Mouse (Mus musculus) hindbrain, embryonic 13.5 days (tissue): ENCODE results near the gene Mesd. TPM values are rescaled to one million over a fixed set of nuclear protein-coding genes. Genes with fewer than 3 reads are reported as not detected.
A peak's percentile ranks its signal among the peaks of the same experiment; 100 is the strongest.

ENCODE experiments used
- ATAC-seq: fragments of 200-750 bp; cut with Nextera tagmentation; 2 replicates; pipeline ENCODE4 v1.8.0; 2017; ENCODE audit warnings: moderate TSS enrichment; ENCODE audit not compliant: low FRiP score
- H3K27ac ChIP-seq: fragments of 300-500 bp; sonication (generic); 2 replicates; pipeline ENCODE4 v1.5.1; 2015; ENCODE audit warnings: inconsistent platforms, mild to moderate bottlenecking, moderate library complexity
- H3K27me3 ChIP-seq: fragments of 300-500 bp; sonication (generic); 2 replicates; pipeline ENCODE4 v1.6.1; 2015; ENCODE audit warnings: mild to moderate bottlenecking, inconsistent platforms
- H3K36me3 ChIP-seq: fragments of 300-500 bp; sonication (generic); 2 replicates; pipeline ENCODE4 v1.6.1; 2015; ENCODE audit warnings: mild to moderate bottlenecking, inconsistent platforms
- H3K4me1 ChIP-seq: fragments of 300-500 bp; sonication (generic); replicated peaks from 2 replicates; pipeline ENCODE4 v1.6.1; 2015; ENCODE audit warnings: inconsistent platforms
- H3K4me2 ChIP-seq: fragments of 300-500 bp; sonication (generic); 2 replicates; pipeline ENCODE4 v1.6.1; 2015; ENCODE audit warnings: inconsistent platforms, mild to moderate bottlenecking, moderate library complexity
- H3K4me3 ChIP-seq: fragments of 300-500 bp; sonication (generic); 2 replicates; pipeline ENCODE4 v1.5.1; 2015; ENCODE audit warnings: mild to moderate bottlenecking, inconsistent platforms
- H3K9ac ChIP-seq: fragments of 300-500 bp; sonication (generic); 2 replicates; pipeline ENCODE4 v1.6.1; 2015; ENCODE audit warnings: mild to moderate bottlenecking, inconsistent platforms
- H3K9me3 ChIP-seq: fragments of 300-500 bp; sonication (generic); 2 replicates; pipeline ENCODE4 v1.6.1; 2016; ENCODE audit warnings: inconsistent platforms
- WGBS: fragments of 180-500 bp; shearing (Covaris S2); methylation state at CpG from one replicate; pipeline ENCODE4 v1.1.7; 2015; 5-methylcytosine and 5-hydroxymethylcytosine counted together
- polyA plus RNA-seq: library from polyadenylated mRNA; unstranded; fragments of >200 nt; fragmentation: Nextera tagmentation; extraction: Ambion mirVana; gene quantifications from 2 replicates; pipeline ENCODE4 v1.2.1, GENCODE M21; 2015

The Mesd gene
- polyA plus RNA-seq, 1 experiment from 2014 or later: 74.5 TPM

- Histone ChIP-seq H3K36me3 (peaks cover 58% of the 10 kb centered on the region), H3K9ac (no peak overlapping the region), H3K4me3 (no peak overlapping the region), H3K27ac (no peak overlapping the region), H3K4me2 (no peak overlapping the region), H3K4me1 (no peaks in the 10 kb centered on the region), H3K9me3 (no peaks in the 10 kb centered on the region), H3K27me3 (no peaks in the 10 kb centered on the region)
- WGBS: 80% methylated on average over 3 of the region's 3 CpGs
- ATAC-seq: no peak
Measured at GRCm38 (mm10) chr7:83900519-83900918, 16.3 kb downstream of the Mesd start.

- H3K27me3 ChIP-seq: no peaks in the 10 kb centered on the region
- no peaks in the 10 kb centered on the region for H3K4me1 ChIP-seq
- no peak overlapping the region for H3K27ac ChIP-seq
- no peak overlapping the region for H3K4me3 ChIP-seq
- H3K9me3 ChIP-seq: no peaks in the 10 kb centered on the region
- no peak for ATAC-seq
- WGBS: 86% methylated on average over 4 of the region's 4 CpGs
- H3K9ac ChIP-seq: no peak overlapping the region
- H3K36me3 ChIP-seq: peaks cover 54% of the 10 kb centered on the region
- H3K4me2 ChIP-seq: no peak overlapping the region
Measured at GRCm38 (mm10) chr7:83901425-83901824, 17.2 kb downstream of the Mesd start.

GRCm38 (mm10) chr7:83902296-83903145 is 18.3 kb downstream of the Mesd start:
- no peaks in the 10 kb centered on the region for H3K27me3 ChIP-seq
- no peaks in the 10 kb centered on the region for H3K4me1 ChIP-seq
- 79% methylated on average over 5 of the region's 5 CpGs for WGBS
- peaks cover 47% of the 10 kb centered on the region for H3K36me3 ChIP-seq
- ATAC-seq: no peak
- H3K4me3 ChIP-seq: no peak overlapping the region
- H3K9ac ChIP-seq: no peak overlapping the region
- no peaks in the 10 kb centered on the region for H3K9me3 ChIP-seq
- no peak overlapping the region for H3K27ac ChIP-seq
- H3K4me2 ChIP-seq: no peak overlapping the region

GRCm38 (mm10) chr7:83904831-83905230 is 20.6 kb downstream of the Mesd start:
- no peak overlapping the region for H3K4me2 ChIP-seq
- WGBS: 93% methylated on average over 3 of the region's 3 CpGs
- H3K27ac ChIP-seq: no peak overlapping the region
- no peak for ATAC-seq
- no peak overlapping the region for H3K4me3 ChIP-seq
- H3K9me3 ChIP-seq: no peaks in the 10 kb centered on the region
- no peaks in the 10 kb centered on the region for H3K27me3 ChIP-seq
- H3K36me3 ChIP-seq: peaks cover 24% of the 10 kb centered on the region
- H3K4me1 ChIP-seq: no peaks in the 10 kb centered on the region
- H3K9ac ChIP-seq: no peak overlapping the region

GRCm38 (mm10) chr7:83911909-83912308 is 27.6 kb downstream of the Mesd start:
- WGBS: 86% methylated on average over 3 of the region's 3 CpGs
- no peak for ATAC-seq
- Histone ChIP-seq H3K36me3 (no peaks in the 10 kb centered on the region), H3K27me3 (no peaks in the 10 kb centered on the region), H3K9me3 (no peaks in the 10 kb centered on the region), H3K27ac (no peak overlapping the region), H3K4me1 (no peaks in the 10 kb centered on the region), H3K9ac (no peak overlapping the region), H3K4me2 (no peak overlapping the region), H3K4me3 (no peak overlapping the region)

- H3K4me3 ChIP-seq: no peak overlapping the region
- no peaks in the 10 kb centered on the region for H3K36me3 ChIP-seq
- no peaks in the 10 kb centered on the region for H3K27me3 ChIP-seq
- no peak overlapping the region for H3K4me2 ChIP-seq
- H3K27ac ChIP-seq: no peak overlapping the region
- ATAC-seq: no peak
- H3K4me1 ChIP-seq: no peaks in the 10 kb centered on the region
- 89% methylated on average over 6 of the region's 6 CpGs for WGBS
- no peak overlapping the region for H3K9ac ChIP-seq
- no peaks in the 10 kb centered on the region for H3K9me3 ChIP-seq
Measured at GRCm38 (mm10) chr7:83913405-83913932, 29.2 kb downstream of the Mesd start.

- no peaks in the 10 kb centered on the region for H3K36me3 ChIP-seq
- no peak for ATAC-seq
- no peak overlapping the region for H3K9ac ChIP-seq
- no peaks in the 10 kb centered on the region for H3K27me3 ChIP-seq
- H3K9me3 ChIP-seq: no peaks in the 10 kb centered on the region
- H3K4me2 ChIP-seq: no peak overlapping the region
- WGBS: 81% methylated on average over 9 of the region's 9 CpGs
- no peaks in the 10 kb centered on the region for H3K4me1 ChIP-seq
- no peak overlapping the region for H3K4me3 ChIP-seq
- no peak overlapping the region for H3K27ac ChIP-seq
Measured at GRCm38 (mm10) chr7:83913995-83914394, 29.7 kb downstream of the Mesd start.

- peak; percentile 28; the same call in 1 of the 2 replicates for ATAC-seq
- no peaks in the 10 kb centered on the region for H3K27me3 ChIP-seq
- 1% methylated on average over 3 of the region's 3 CpGs for WGBS
Measured at GRCm38 (mm10) chr7:83914566-83914965, 30.3 kb downstream of the Mesd start.

GRCm38 (mm10) chr7:83920241-83920640 is 36.0 kb downstream of the Mesd start:
- H3K4me1 ChIP-seq: no peaks in the 10 kb centered on the region
- H3K36me3 ChIP-seq: no peaks in the 10 kb centered on the region
- no peak overlapping the region for H3K9ac ChIP-seq
- WGBS: 84% methylated on average over 4 of the region's 4 CpGs
- no peaks in the 10 kb centered on the region for H3K27me3 ChIP-seq
- H3K4me3 ChIP-seq: no peak overlapping the region
- no peak overlapping the region for H3K27ac ChIP-seq
- no peaks in the 10 kb centered on the region for H3K9me3 ChIP-seq
- ATAC-seq: no peak
- no peak overlapping the region for H3K4me2 ChIP-seq

More at GRCm38 (mm10) chr7:83914566-83914965, 30.3 kb downstream of the Mesd start:
- Histone ChIP-seq H3K9ac (no peak overlapping the region), H3K27ac (no peak overlapping the region), H3K4me2 (no peak overlapping the region), H3K4me1 (no peaks in the 10 kb centered on the region), H3K9me3 (no peaks in the 10 kb centered on the region), H3K4me3 (no peak overlapping the region), H3K36me3 (no peaks in the 10 kb centered on the region)

- Histone ChIP-seq H3K4me1 (no peaks in the 10 kb centered on the region), H3K27me3 (no peaks in the 10 kb centered on the region), H3K9ac (no peak overlapping the region), H3K4me3 (no peak overlapping the region), H3K27ac (no peak overlapping the region), H3K9me3 (no peaks in the 10 kb centered on the region), H3K36me3 (no peaks in the 10 kb centered on the region), H3K4me2 (no peak overlapping the region)
- ATAC-seq: no peak
- 71% methylated on average over 3 of the region's 3 CpGs for WGBS
Measured at GRCm38 (mm10) chr7:83921637-83922036, 37.4 kb downstream of the Mesd start.

- H3K27ac ChIP-seq: no peak overlapping the region
- H3K27me3 ChIP-seq: no peaks in the 10 kb centered on the region
- H3K4me2 ChIP-seq: no peak overlapping the region
- no peak for ATAC-seq
- WGBS: 73% methylated on average over 3 of the region's 3 CpGs
- no peaks in the 10 kb centered on the region for H3K4me1 ChIP-seq
- no peak overlapping the region for H3K4me3 ChIP-seq
- no peaks in the 10 kb centered on the region for H3K36me3 ChIP-seq
- no peaks in the 10 kb centered on the region for H3K9me3 ChIP-seq
- H3K9ac ChIP-seq: no peak overlapping the region
Measured at GRCm38 (mm10) chr7:83939017-83939721, 54.9 kb downstream of the Mesd start.

GRCm38 (mm10) chr7:83940136-83940535 is 55.9 kb downstream of the Mesd start:
- no peak for ATAC-seq

More at GRCm38 (mm10) chr7:83940136-83940535, 55.9 kb downstream of the Mesd start:
- no peaks in the 10 kb centered on the region for H3K36me3 ChIP-seq
- no peaks in the 10 kb centered on the region for H3K4me1 ChIP-seq
- H3K4me3 ChIP-seq: no peak overlapping the region
- H3K9ac ChIP-seq: no peak overlapping the region
- WGBS: 81% methylated on average over 2 of the region's 2 CpGs
- H3K9me3 ChIP-seq: no peaks in the 10 kb centered on the region
- no peak overlapping the region for H3K4me2 ChIP-seq
- H3K27me3 ChIP-seq: no peaks in the 10 kb centered on the region
- H3K27ac ChIP-seq: no peak overlapping the region
